Mouse (Mus musculus) G1E (cell line): ENCODE results near the gene Psmb7. TPM values are rescaled to one million over a fixed set of nuclear protein-coding genes. Genes with fewer than 3 reads are reported as not detected.

Experiments used
- ATAC-seq: 2 replicates; pipeline ENCODE4 v1.8.0; 2016; ENCODE audit warnings: mild to moderate bottlenecking; ENCODE audit not compliant: insufficient number of reproducible peaks, poor library complexity, low FRiP score, severe bottlenecking; ENCODE audit errors: extremely low read depth
- DNase-seq: peaks from one replicate; pipeline ENCODE4 v3.0.0; 2012; ENCODE audit warnings: low spot score
- H3K27me3 ChIP-seq: 2 replicates; pipeline ENCODE4 v1.6.1; 2012; ENCODE audit warnings: mild to moderate bottlenecking, low read length, inconsistent platforms; ENCODE audit not compliant: insufficient read depth
- H3K36me3 ChIP-seq: replicated peaks from 2 replicates; pipeline ENCODE3; 2012; ENCODE audit warnings: mild to moderate bottlenecking, inconsistent platforms
- H3K4me1 ChIP-seq: 2 replicates; pipeline ENCODE4 v1.6.1; 2012; ENCODE audit warnings: low read depth, low read length, inconsistent platforms, mixed read lengths; ENCODE audit not compliant: insufficient read depth
- H3K4me3 ChIP-seq: 2 replicates; pipeline ENCODE4 v1.5.1; 2012; ENCODE audit warnings: low read depth, mild to moderate bottlenecking, inconsistent platforms, low read length, moderate library complexity, mixed read lengths
- H3K9me3 ChIP-seq: replicated peaks from 2 replicates; pipeline ENCODE4 v1.6.1; 2012; ENCODE audit warnings: inconsistent platforms
- CTCF ChIP-seq: IDR thresholded peaks from 2 replicates; pipeline ENCODE4 v1.5.1; 2012; ENCODE audit warnings: low read depth, low read length, inconsistent platforms, mixed read lengths
- GATA1 ChIP-seq: IDR thresholded peaks from 2 replicates; pipeline ENCODE4 v1.6.1; 2012; ENCODE audit warnings: borderline replicate concordance, low read length, inconsistent platforms, mixed read lengths
- GATA2 ChIP-seq: IDR thresholded peaks from 2 replicates; pipeline ENCODE4 v1.6.1; 2012; ENCODE audit warnings: low read depth, low read length, inconsistent platforms, borderline replicate concordance
- POLR2AphosphoS5 ChIP-seq: IDR thresholded peaks from 2 replicates; pipeline ENCODE4 v1.6.1; 2012; ENCODE audit warnings: low read depth, low read length, inconsistent platforms; ENCODE audit not compliant: insufficient replicate concordance
- TAL1 ChIP-seq: conservative IDR thresholded peaks from 2 replicates; pipeline ENCODE4 v1.6.1; 2012; ENCODE audit warnings: low read depth, low read length, inconsistent platforms, mixed read lengths
- polyA plus RNA-seq: library from polyadenylated mRNA; stranded (reverse); fragments of >175 nt; gene quantifications from 2 replicates; pipeline ENCODE4 v1.2.3, GENCODE M21; 2012
- total RNA-seq, 2 experiments: library from RNA; stranded (forward) in 1 of 2; stranded (reverse) in 1 of 2; fragments of 200-1000 nt in 1 of 2; fragments of >200 nt in 1 of 2; fragmentation: Nextera tagmentation in 1 of 2; gene quantifications; 2 replicates each; pipeline ENCODE4 v1.2.3; 2014 to 2017

Psmb7 gene
- total and polyA plus RNA-seq, 3 experiments: 15.2 to 261 (median 114) TPM

DNA sequence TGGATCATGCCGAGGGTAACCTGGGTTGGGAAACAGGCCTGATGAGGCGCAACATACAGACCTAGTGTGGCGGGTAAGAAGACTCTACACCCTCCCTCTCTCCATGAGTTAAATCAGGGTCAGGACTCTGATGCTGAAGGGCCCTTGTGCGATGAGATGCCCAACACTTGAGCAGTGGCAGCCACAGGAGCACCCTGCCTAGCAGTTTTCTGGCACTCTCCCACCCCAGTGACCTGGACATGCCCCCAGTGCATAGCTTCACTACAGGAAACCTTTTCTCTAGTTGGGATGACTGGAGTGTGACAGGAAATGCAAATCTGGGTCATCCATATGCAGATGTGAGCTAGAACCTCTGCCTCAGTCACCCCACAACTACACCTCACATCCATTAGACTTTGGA is 88.2 kb downstream of the Psmb7 start:
- Histone ChIP-seq H3K4me1 (peaks cover 45% of the 10 kb centered on the region), H3K36me3 (peaks cover 95% of the 10 kb centered on the region), H3K4me3 (no peak overlapping the region), H3K9me3 (no peaks in the 10 kb centered on the region), H3K27me3 (no peaks in the 10 kb centered on the region)
- TF ChIP-seq GATA1 (no peak), GATA2 (no peak), TAL1 (no peak), CTCF (no peak), POLR2AphosphoS5 (no peak)
- DNase-seq (no peak), ATAC-seq (no peak)

- Histone ChIP-seq H3K4me1 (peaks cover 43% of the 10 kb centered on the region), H3K27me3 (no peaks in the 10 kb centered on the region), H3K4me3 (no peak overlapping the region), H3K36me3 (peaks cover 95% of the 10 kb centered on the region), H3K9me3 (no peaks in the 10 kb centered on the region)
- ATAC-seq (no peak), DNase-seq (no peak)
- TF ChIP-seq TAL1 (no peak), GATA2 (no peak), GATA1 (no peak), CTCF (no peak), POLR2AphosphoS5 (no peak)
Measured at GRCm38 (mm10) chr2:38554226-38554995, 89.5 kb downstream of the Psmb7 start.

GRCm38 (mm10) chr2:38552004-38552443 is 91.9 kb downstream of the Psmb7 start:
- Histone ChIP-seq H3K4me1 (peaks cover 49% of the 10 kb centered on the region), H3K4me3 (no peak overlapping the region), H3K27me3 (no peaks in the 10 kb centered on the region), H3K36me3 (peaks cover 94% of the 10 kb centered on the region), H3K9me3 (no peaks in the 10 kb centered on the region)
- ATAC-seq (no peak), DNase-seq (no peak)
- TF ChIP-seq GATA2 (no peak), POLR2AphosphoS5 (no peak), TAL1 (no peak), CTCF (no peak), GATA1 (no peak)

GRCm38 (mm10) chr2:38547793-38548517 is 95.9 kb downstream of the Psmb7 start:
- peaks cover 95% of the 10 kb centered on the region for H3K36me3 ChIP-seq
- peaks cover 59% of the 10 kb centered on the region for H3K4me1 ChIP-seq
- TF ChIP-seq GATA1 (no peak), GATA2 (no peak), POLR2AphosphoS5 (no peak), CTCF (no peak), TAL1 (no peak)
- DNase-seq (no peak), ATAC-seq (no peak)
- H3K4me3 ChIP-seq: no peak overlapping the region
- H3K27me3 ChIP-seq: no peaks in the 10 kb centered on the region
- H3K9me3 ChIP-seq: no peaks in the 10 kb centered on the region

- ATAC-seq: no peak
- DNase-seq: no peak
Measured at GRCm38 (mm10) chr2:38546748-38547147, 97.1 kb downstream of the Psmb7 start.

DNA sequence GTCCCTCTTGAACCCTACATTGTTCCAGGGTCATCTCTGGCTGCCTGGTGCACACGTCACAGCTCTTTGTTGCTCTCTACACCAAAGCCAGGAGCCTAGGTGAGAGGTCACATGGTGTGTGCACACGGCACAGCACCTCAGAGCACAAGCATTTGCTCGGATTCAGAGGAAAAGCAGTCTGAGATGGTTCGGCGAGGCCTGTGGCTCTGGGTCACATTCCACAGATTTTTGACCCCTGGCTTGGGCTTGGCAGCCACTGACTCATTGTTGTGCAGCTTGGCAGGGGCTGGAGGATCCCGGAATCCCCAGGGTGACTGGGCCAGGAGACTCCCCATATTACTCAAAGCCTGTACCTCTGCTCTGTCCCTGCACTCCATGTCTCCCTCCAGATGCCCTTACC is 97.7 kb downstream of the Psmb7 start:
- TF ChIP-seq GATA1 (no peak), TAL1 (no peak), GATA2 (no peak), CTCF (no peak), POLR2AphosphoS5 (no peak)
- H3K4me3 ChIP-seq: no peak overlapping the region
- ATAC-seq (no peak), DNase-seq (no peak)
- H3K36me3 ChIP-seq: peaks cover 87% of the 10 kb centered on the region
- no peaks in the 10 kb centered on the region for H3K27me3 ChIP-seq
- H3K4me1 ChIP-seq: peaks cover 70% of the 10 kb centered on the region
- no peaks in the 10 kb centered on the region for H3K9me3 ChIP-seq

More at GRCm38 (mm10) chr2:38546748-38547147, 97.1 kb downstream of the Psmb7 start:
- Histone ChIP-seq H3K9me3 (no peaks in the 10 kb centered on the region), H3K4me3 (no peak overlapping the region), H3K4me1 (peaks cover 67% of the 10 kb centered on the region), H3K36me3 (peaks cover 87% of the 10 kb centered on the region), H3K27me3 (no peaks in the 10 kb centered on the region)
- TF ChIP-seq TAL1: no peak
